Mouse (Mus musculus) inflammation-experienced regulatory T-cells, adult 6 months (primary cell): ENCODE results near the gene Slc25a26. TPM values are rescaled to one million over a fixed set of nuclear protein-coding genes. Genes with fewer than 3 reads are reported as not detected.

Experiments
- ATAC-seq: one replicate; pipeline ENCODE4 v1.8.0; 2017
- polyA plus RNA-seq, 3 experiments: library from polyadenylated mRNA; unstranded; fragments of 100-300 nt; shearing (Covaris generic); gene quantifications; one replicate each; pipeline ENCODE4 v1.2.1; 2017

The Slc25a26 gene
- polyA plus RNA-seq, 3 experiments from 2014 or later: 3.5 to 6.0 (median 4.4) TPM

DNA sequence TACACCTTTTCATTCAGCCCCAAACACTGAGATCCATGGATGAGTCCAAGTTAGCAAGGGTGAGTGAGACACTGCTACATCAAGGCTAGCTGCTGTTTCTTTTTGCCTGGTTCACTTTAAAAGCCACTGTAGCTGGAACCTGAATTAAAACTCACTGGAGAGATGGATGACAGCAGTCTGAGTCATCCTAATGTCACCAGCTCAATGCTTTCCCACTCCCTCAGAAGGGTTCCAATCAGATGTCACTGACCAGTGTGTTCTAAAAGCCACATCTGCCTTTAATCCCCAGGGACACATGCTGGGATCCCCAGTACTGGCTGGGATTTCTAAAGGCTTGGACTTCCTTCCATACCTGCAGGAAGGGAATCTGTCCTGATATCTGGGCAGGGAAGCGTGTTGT lies 141.9 kb downstream of the Slc25a26 start:
- no peak for ATAC-seq

DNA sequence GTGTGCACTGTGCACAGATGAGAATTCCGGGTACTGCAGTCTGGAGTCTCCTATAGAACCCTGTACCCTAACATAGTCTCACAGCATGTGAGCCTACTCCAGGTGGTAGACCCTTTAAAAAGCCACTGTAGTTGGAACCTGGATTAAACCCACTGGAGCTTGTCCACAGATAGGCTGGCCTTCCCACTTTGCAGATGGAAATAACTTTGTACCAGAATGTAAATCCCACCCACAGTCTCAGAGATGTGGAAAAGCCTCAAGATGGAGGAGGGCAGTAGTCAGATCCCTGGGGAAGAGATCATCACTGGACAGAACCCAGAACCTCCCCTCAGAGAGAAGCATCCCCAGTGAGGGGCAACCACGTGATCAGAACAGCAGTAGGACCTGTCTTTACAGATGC lies 143.9 kb downstream of the Slc25a26 start:
- no peak for ATAC-seq

DNA sequence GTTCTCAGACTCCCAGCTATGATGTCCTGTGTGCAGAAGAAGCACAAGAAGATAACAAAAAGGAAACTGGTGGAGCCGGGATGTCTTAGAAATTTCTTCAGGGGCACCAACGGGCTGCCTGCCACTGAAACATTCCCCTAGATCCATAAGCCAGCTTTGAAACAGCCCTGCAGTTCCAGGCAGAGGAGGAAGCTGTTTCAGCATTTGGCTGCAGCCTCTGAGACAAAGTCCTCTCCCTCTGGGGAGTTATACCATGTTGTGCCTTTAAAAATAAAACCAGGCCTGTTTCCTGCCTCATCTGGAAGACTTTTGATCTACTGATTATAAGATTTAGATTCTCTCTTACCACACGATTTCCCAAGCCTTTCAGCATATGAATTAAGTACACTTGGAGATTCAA lies 144.5 kb downstream of the Slc25a26 start:
- no peak for ATAC-seq

DNA sequence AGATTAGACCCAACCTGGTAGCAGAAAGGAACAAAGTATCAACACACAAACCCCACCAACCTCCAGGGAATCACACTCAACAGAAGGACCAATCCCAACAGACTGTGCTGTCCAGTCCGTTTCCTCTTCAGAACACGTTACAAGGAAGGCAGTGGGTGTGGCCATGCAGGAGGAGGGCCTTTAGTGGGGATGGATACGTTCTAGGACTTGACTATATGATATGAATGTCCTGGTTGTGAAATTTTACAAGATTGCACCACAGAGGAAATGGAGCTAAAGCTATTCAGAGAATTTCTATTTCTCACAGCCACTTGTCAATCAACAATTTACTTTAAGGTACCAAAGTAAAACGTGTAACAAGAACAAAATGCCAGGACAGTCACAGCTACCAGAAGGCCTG lies 145.6 kb downstream of the Slc25a26 start:
- no peak for ATAC-seq

DNA sequence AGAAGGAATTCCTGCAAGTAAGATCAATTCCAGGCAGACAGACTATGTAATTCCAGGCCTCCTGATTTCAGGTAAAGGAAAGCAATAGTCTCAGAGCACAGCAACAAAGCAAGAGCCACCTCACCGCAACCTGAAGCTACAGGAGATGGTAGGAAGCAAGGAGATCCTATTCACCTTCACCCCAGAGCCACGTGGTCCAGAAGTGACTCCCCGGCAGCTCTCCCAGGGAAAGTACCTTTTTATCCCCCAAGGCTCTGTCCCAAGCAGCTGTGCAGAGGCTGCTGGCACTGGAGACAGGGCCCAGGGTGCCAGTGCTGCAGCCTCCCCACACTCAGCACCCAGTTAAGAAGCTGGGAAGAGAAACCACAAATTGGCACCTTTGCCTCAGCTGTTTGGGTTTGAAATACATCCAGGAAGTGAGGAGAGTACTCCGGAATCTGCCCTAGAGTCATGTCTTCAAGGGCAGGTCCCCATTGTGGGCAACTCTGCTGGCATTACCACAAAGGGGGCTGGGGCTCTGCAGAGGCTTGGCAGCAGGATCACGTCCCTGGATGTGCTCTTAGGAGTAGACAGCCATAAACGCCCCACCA lies 146.2 kb downstream of the Slc25a26 start:
- peak; percentile 27 for ATAC-seq

DNA sequence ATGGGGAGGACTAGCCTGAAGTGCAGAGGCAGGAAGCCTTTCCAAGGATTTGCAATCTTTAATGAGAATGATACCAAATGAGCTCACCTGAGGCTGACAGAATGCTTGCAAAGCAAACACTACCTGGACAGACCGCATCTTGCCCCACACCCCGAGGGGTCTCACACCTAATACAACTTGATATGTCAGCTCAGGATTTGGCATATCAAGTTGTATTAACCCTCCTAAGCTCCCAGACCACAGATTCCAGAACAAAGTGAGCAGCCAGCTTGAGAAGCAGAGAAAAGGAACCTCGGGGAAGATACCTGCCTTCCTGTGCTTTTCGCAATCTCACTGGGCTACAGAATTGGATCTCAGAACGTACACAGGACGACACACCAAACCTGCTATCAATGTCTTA lies 146.8 kb downstream of the Slc25a26 start:
- no peak for ATAC-seq

DNA sequence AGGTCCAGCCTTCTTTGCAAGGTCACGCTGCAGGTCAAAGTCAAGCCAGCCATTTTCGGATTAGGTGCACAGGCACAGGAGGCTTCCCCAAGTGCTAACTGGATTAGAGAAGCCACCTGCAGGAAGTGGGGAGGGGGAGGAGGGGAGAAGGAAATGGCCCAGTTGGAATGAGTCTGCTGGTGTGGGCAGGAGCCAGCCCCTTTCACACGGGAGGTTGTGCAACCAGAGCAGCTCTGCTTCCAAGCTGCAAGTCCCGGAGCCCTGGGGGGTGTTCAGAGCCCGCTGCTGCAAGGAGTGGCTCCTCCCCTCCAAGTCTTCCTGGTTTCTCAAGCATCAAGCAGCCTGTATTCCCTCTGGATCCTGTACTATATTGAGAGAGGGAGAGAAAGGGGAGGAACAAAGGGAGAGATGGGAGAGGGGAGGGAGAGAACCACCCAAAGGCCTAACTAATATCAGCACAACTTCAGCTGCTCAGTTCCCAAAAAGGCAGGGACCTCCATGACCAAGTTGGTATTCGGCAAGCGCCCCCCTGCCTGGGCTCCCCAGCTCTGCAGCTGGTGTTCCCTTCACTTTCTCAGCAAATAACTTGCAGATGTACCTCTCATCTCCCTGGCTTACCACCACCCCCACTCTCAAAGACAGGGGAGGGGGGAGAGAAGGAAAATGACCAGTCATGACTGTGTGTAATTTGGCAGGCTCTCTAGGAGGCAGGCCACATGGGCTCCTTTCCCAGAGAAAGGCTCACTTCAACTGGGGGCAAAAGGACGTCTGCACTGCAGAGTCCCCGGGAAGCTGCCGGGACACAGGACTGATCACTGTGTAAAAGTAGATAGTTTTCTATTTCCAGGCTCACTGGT lies 147.7 kb downstream of the Slc25a26 start:
- peak; percentile 48 for ATAC-seq

DNA sequence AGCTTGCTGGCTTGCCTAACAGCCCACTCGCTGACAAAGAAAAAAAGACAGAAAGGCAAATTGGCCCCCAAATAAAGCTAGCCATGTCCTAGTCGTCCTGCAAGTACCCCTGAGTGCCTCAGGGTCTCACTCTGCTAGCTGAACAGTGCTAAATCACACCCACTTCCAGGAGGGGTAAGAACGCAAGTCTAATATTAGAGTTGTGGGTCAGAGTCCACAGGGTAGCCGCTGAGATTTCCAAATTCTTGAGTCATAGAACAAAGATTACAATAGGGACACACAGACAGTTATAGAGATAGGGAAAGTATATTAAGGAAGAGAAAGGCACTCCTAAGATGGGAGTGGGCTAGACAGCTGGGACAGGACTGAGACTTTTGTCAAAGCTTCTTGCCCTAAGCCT lies 148.4 kb downstream of the Slc25a26 start:
- no peak for ATAC-seq

DNA sequence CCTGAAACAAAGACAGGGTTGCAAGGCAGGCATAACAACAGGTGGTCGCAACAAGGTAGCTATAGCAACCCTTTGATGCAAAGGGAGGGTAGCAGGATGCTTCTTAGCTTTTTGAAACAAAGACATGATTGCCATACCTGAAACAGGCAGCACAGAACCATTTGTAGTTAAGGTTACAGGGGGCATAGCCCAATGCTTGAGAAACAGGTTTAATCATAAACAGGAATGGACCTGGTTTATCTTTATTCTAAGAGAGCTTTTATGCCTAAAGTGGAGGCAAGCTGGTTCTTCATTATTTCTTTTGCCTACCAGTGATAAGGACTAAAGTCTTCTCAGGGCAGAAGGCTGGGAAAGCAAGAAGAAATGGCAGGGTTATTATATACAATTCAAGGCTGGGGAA lies 149.5 kb downstream of the Slc25a26 start:
- ATAC-seq: no peak

DNA sequence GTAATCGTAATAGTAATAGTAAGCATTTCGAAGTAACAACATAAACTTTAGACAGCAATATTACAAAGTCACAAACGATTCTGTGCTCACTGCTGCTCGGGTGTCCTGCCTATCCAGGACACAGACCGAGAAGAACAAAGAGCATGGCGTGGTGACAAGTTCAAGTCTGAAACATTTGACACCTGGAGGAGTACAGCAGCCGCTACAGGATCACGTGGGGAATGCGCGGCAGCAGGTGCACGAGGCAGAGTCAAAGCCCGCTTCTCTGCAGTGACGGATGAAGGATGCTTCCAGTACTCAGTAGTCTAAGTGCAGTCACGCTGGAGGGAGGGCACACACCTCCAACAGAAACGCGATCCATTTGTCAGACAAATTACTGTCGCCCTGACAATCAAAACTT lies 151.4 kb downstream of the Slc25a26 start:
- no peak for ATAC-seq

DNA sequence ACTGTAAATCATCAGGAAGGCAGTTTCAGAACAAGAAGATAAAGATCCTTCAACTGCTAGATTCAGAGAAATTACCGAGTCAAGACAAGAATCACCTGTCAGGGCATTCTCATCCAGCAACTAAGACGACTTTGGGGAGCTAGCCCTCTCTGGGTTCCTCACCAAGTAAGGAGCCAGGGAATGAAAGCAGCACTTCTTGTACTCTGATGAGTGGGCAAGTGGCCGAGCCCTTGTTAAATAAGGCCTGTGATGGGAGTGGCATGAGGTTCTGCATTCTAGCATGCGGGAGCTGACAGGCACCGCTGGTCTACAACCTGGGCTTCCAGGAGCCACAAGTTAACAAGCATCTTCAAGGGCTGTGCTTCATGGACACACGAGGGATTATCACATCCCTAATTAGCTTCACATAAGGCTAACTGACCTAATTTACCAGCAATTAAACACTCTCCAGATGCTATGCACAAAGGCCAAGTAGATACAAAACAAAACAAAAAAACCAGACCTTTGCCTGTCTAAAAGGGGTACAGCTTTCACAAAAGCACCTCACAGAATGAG lies 152.6 kb downstream of the Slc25a26 start:
- no peak for ATAC-seq

DNA sequence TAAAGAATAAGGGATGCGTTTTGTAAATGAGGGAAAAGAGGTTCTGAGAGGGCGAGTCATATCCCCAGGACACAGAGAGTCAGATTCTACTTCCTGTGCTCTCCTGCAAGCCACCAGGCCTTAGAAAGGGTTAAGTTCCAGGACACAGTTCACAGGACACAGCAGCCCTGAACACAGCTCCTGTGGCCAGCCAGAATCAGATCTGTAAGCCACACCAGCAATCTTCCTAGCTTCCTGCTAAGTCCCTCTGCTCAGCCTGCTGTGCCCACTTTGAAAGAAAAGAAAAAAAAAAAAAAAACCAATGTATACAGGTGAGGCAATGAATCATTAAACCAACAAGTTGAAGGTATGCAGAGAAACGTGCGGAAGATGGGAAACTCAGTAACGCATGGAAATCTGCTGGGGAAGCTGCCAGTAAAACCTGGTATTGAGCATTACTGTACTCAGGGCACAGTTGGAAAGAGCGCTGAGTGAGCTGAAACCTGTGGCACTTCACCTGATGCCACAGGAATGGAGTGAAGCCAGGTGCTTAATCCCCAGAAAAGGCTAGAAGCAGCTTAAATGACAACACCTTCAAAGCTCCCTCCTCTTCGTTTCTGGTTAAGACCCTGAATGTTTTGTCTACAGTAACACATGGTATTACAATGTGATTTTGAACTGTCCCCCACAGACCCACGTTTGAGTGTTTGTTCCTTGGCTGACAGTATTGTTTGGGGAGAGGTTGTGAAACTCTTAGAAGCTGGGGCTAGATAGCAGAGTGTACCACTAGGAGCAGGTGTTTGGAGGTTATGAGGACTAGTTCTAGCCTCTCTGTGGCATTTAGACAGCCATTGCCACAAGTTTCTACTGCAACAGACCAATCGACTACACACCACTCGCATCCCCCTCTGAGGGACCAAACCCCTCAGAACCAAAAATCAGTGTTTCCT lies 153.5 kb downstream of the Slc25a26 start:
- ATAC-seq: no peak

Other genes with a start within 250 kb of the Slc25a26 start
- 1 to 10 TPM in 1 of 3 experiments, under 1 TPM in 1, not detected in 1; 0.08 to 4.6 TPM for gene Magi1, start 216.4 kb upstream of the Slc25a26 start, polyA plus RNA-seq
- 10 to 100 TPM in 2 of 3 experiments, 1 to 10 TPM in 1; 7.4 to 47.9 (median 44.0) TPM for gene Lrig1, start 199.8 kb downstream of the Slc25a26 start, polyA plus RNA-seq